Mouse (Mus musculus) cortical plate, adult 2 months (tissue): ENCODE data around the gene Rhov. TPM values are rescaled to one million over a fixed set of nuclear protein-coding genes. Genes with fewer than 3 reads are reported as not detected.
A peak's percentile ranks its signal among the peaks of the same experiment; 100 is the strongest.

Experiments used
- H3K27ac ChIP-seq: fragments of 200-500 bp; 2 replicates; pipeline ENCODE4 v1.5.1; 2012; ENCODE audit warnings: low read length, control low read depth, inconsistent platforms; ENCODE audit not compliant: insufficient read depth
- H3K4me1 ChIP-seq: fragments of 200-500 bp; 2 replicates; pipeline ENCODE4 v1.6.1; 2011; ENCODE audit warnings: low read length; ENCODE audit not compliant: control insufficient read depth, insufficient read depth
- H3K4me3 ChIP-seq: fragments of 200-500 bp; 2 replicates; pipeline ENCODE4 v1.5.1; 2011; ENCODE audit warnings: mild to moderate bottlenecking, low read length, control low read depth; ENCODE audit not compliant: insufficient read depth
- CTCF ChIP-seq: fragments of 200-500 bp; IDR thresholded peaks from 2 replicates; pipeline ENCODE4 v1.5.1; 2011; ENCODE audit warnings: mild to moderate bottlenecking, control low read depth, low read length; ENCODE audit not compliant: insufficient read depth; ENCODE audit errors: extremely low read depth
- POLR2A ChIP-seq: fragments of 200-500 bp; IDR thresholded peaks from 2 replicates; pipeline ENCODE4 v1.6.1; 2011; ENCODE audit warnings: mild to moderate bottlenecking, low read length, control low read depth; ENCODE audit not compliant: insufficient read depth; ENCODE audit errors: extremely low read depth
- polyA plus RNA-seq: library from polyadenylated mRNA; depleted of rRNA; stranded (reverse); fragments of >200 nt; gene quantifications from 2 replicates; pipeline ENCODE4 v1.2.3, GENCODE M21; 2012

The Rhov gene
- polyA plus RNA-seq, 1 experiment, result 8.3 TPM

GRCm38 (mm10) chr2:119292852-119293251 lies 21.8 kb upstream of the Rhov start:
- Histone ChIP-seq H3K27ac (no peak overlapping the region), H3K4me3 (no peak overlapping the region), H3K4me1 (peaks cover 3% of the 10 kb centered on the region; the same call in 1 of the 2 replicates)
- TF ChIP-seq POLR2A (no peak), CTCF (no peak)

GRCm38 (mm10) chr2:119292281-119292680 lies 21.2 kb upstream of the Rhov start:
- Histone ChIP-seq H3K4me3 (no peak overlapping the region), H3K4me1 (peaks cover 3% of the 10 kb centered on the region; the same call in 1 of the 2 replicates), H3K27ac (no peak overlapping the region)
- TF ChIP-seq POLR2A, result no peak
- TF ChIP-seq CTCF, result no peak

- H3K4me3 ChIP-seq, result peak overlapping the region; percentile 66
- TF ChIP-seq CTCF, result no peak
- no peak for TF ChIP-seq POLR2A
- H3K27ac ChIP-seq, result no peak overlapping the region
- H3K4me1 ChIP-seq, result peaks cover 3% of the 10 kb centered on the region; the same call in 1 of the 2 replicates
Measured at GRCm38 (mm10) chr2:119289014-119289416, 17.9 kb upstream of the Rhov start.

- H3K4me1 ChIP-seq, result peaks cover 3% of the 10 kb centered on the region; the same call in 1 of the 2 replicates
- peak within 1 kb of the TSS; percentile 66 for H3K4me3 ChIP-seq
- H3K27ac ChIP-seq, result no peak within 1 kb of the TSS
- peak; percentile 66; the same call in 1 of the 2 replicates for TF ChIP-seq POLR2A
- peak; percentile 91 for TF ChIP-seq CTCF
Measured at GRCm38 (mm10) chr2:119288270-119288882, 17.3 kb upstream of the Rhov start, which contains the start of gene Vps18. Gene Vps18 (plus strand): TSS chr2:119288740.

GRCm38 (mm10) chr2:119287372-119287771 lies 16.3 kb upstream of the Rhov start:
- Histone ChIP-seq H3K4me1 (peaks cover 3% of the 10 kb centered on the region; the same call in 1 of the 2 replicates), H3K27ac (no peak overlapping the region), H3K4me3 (no peak overlapping the region)
- TF ChIP-seq CTCF, result no peak
- no peak for TF ChIP-seq POLR2A

- TF ChIP-seq POLR2A (no peak), CTCF (no peak)
Measured at GRCm38 (mm10) chr2:119281899-119282565, 11.0 kb upstream of the Rhov start.

GRCm38 (mm10) chr2:119277810-119278209 lies 6.7 kb upstream of the Rhov start:
- Histone ChIP-seq H3K4me1 (no peaks in the 10 kb centered on the region), H3K4me3 (no peak overlapping the region), H3K27ac (no peak overlapping the region)
- TF ChIP-seq CTCF (no peak), POLR2A (no peak)

More at GRCm38 (mm10) chr2:119281899-119282565, 11.0 kb upstream of the Rhov start:
- H3K4me1 ChIP-seq, result no peaks in the 10 kb centered on the region
- no peak overlapping the region for H3K27ac ChIP-seq
- no peak overlapping the region for H3K4me3 ChIP-seq

- TF ChIP-seq CTCF (no peak), POLR2A (no peak)
- H3K27ac ChIP-seq, result no peak overlapping the region
- H3K4me3 ChIP-seq, result no peak overlapping the region
- no peaks in the 10 kb centered on the region for H3K4me1 ChIP-seq
Measured at GRCm38 (mm10) chr2:119276926-119277325, 5.9 kb upstream of the Rhov start.

- Histone ChIP-seq H3K4me3 (no peak overlapping the region), H3K4me1 (no peaks in the 10 kb centered on the region), H3K27ac (no peak overlapping the region)
- no peak for TF ChIP-seq CTCF
- no peak for TF ChIP-seq POLR2A
Measured at GRCm38 (mm10) chr2:119274126-119274525, 3.1 kb upstream of the Rhov start.

GRCm38 (mm10) chr2:119270286-119270642 lies 808 bp downstream of the Rhov start:
- H3K27ac ChIP-seq, result no peak overlapping the region
- H3K4me1 ChIP-seq, result no peaks in the 10 kb centered on the region
- H3K4me3 ChIP-seq, result peak overlapping the region; percentile 33
- TF ChIP-seq CTCF, result no peak
- no peak for TF ChIP-seq POLR2A
